In the genomic region with DNA sequence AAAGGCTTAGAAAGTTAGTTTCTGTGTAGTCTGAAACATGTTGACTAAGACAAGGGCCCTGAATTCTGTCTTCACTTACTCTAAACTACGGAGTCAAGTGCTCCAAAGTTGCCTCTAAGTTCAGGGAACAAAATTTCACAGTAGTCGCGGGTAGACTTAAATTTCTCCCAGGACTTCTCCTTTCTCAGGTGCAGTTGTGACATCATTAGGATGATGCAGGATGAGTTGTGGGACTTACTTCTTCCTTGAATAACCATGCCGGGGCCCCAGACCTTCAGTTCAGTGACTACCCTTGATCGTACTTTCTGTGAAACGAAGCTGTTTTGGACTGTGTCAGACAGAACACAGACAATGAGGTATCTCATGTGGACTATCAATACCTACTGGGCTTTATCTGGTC, we compare ENCODE assay signal across 20 mouse cellular contexts.
"Had no signal": no experiment of that assay in that cellular context is flagged by ENCODE, and none has a peak within 500 bp of the region (broad histone marks: within the 10 kb centered on the region; RNA-seq: fewer than 3 reads in every experiment).

No protein-coding gene starts in this region.

- H3K4me3 ChIP-seq: liver, embryonic 15.5 days; midbrain, embryonic 10.5 days; midbrain, embryonic 12.5 days; myocyte; neural tube, embryonic 12.5 days had no signal

- H3K4me1 ChIP-seq: liver, embryonic 15.5 days had no signal

- H3K27ac ChIP-seq: liver, embryonic 15.5 days; macrophage; midbrain, embryonic 10.5 days; midbrain, embryonic 12.5 days; neural tube, embryonic 12.5 days had no signal

- H3K27me3 ChIP-seq: liver, embryonic 15.5 days; midbrain, embryonic 12.5 days; neural tube, embryonic 12.5 days had no signal

- DNase-seq: lung, adult 18-20 months; lung, embryonic 14.5 days; lung, postnatal 10 days; lung, postnatal 36 days; midbrain, embryonic 14.5 days; retina, postnatal 1 day; right cerebral cortex, adult 18-20 months; right cerebral cortex, postnatal 25 days; right cerebral cortex, postnatal 4 days; spleen, adult 18-20 months; thymus, adult 18-20 months; thymus, postnatal 14 days; thymus, postnatal 36 days had no signal

- ATAC-seq: midbrain, embryonic 16.5 days had no signal

- H3K36me3 ChIP-seq: liver, embryonic 15.5 days; midbrain, embryonic 10.5 days; midbrain, embryonic 12.5 days; neural tube, embryonic 12.5 days had no signal

- H3K4me2 ChIP-seq: liver, embryonic 15.5 days; lung, embryonic 14.5 days; midbrain, embryonic 12.5 days; neural tube, embryonic 12.5 days had no signal

- H3K9ac ChIP-seq: liver, embryonic 15.5 days; lung, embryonic 14.5 days; midbrain, embryonic 12.5 days; neural tube, embryonic 12.5 days had no signal

- H3K9me3 ChIP-seq: midbrain, embryonic 10.5 days; midbrain, embryonic 12.5 days; neural tube, embryonic 12.5 days had no signal
